Mouse (Mus musculus) splenic B cell, adult 2 months (primary cell): ENCODE data around the gene Ovol3.

ENCODE experiments used
- DNase-seq: peaks from one replicate; pipeline ENCODE4 v3.0.0-alpha.2; 2011; ENCODE audit warnings: low read depth, low spot score
- H3K27me3 ChIP-seq: 2 replicates; pipeline ENCODE4 v1.6.1; 2012; ENCODE audit warnings: mild to moderate bottlenecking, low read length, moderate library complexity, mixed read lengths; ENCODE audit not compliant: control insufficient read depth, poor library complexity, insufficient read depth, severe bottlenecking
- H3K36me3 ChIP-seq: 2 replicates; pipeline ENCODE4 v1.6.1; 2012; ENCODE audit warnings: mild to moderate bottlenecking, low read length, moderate library complexity, mixed read lengths; ENCODE audit not compliant: control insufficient read depth, poor library complexity, insufficient read depth, severe bottlenecking

The Ovol3 gene

DNA sequence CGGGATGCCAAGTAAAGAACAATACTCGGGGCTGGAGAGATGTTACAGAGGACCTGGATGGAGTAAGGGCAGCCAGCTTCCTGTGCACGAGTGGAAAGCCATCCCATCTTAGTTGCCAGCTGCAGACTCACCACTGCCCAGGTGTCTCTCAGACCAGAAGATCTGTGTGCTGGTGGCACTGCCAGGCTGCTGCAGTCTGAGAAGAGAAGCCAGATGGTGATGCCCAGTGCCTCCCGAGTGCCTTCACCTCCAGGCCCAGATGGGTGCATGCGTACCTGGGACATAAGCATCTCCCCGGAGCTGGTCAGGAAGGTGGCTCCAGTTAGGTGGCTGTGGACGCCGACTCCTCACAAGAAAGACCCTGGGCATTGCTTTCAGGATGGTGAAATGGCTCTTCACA, 434 bp downstream of the Ovol3 start:
- Histone ChIP-seq H3K36me3 (no peaks in the 10 kb centered on the region), H3K27me3 (no peaks in the 10 kb centered on the region)
- no peak for DNase-seq

DNA sequence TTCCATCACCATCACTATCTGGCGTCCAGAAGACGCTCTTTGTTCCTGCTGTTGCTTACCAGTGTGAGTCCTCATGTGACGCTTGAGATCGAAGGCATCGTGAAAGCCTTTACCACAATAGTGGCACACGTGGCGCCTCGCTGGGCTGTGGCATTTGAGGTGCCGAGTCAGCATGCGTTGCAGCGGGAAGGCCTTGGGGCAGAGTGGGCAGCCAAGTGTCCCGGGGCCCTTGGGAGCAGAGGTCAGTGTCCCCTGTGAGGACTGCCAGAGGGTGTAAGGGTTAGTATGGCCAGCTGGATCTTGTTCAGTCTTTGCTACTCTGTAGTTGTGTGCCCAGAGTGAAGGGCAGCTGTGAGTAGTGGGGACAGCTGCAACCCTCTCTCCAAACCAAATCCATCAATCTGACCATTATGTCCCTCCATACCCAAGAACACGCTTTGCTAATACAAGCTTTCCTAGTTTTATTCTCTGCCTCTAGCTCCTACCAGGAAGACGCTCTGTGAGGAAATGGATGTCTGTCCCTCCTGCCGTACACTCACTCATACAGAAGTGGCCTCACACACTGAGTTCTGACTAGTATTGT, 1.2 kb downstream of the Ovol3 start:
- no peaks in the 10 kb centered on the region for H3K36me3 ChIP-seq
- no peaks in the 10 kb centered on the region for H3K27me3 ChIP-seq

DNA sequence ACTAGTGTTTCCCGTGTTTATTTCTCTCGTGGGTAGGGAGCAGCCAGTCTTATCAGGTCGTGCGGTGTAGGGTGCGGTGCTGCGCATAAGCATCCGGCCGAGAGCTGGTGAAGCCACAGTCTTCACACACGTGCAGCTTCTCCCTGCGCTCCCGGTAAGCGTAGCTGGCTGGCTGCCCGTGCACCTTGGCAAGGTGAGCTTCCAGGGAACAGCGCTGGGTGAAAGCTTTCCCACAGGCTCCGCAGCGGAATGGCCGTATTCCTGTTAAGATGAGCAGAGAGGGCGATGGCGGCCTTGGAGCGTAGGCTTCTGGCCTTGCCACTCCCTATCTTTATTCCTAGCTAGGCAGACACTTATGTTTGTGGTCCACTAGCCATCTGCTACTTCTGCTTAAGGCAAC, 2.1 kb downstream of the Ovol3 start:
- H3K27me3 ChIP-seq = no peaks in the 10 kb centered on the region
- no peak for DNase-seq
- H3K36me3 ChIP-seq = no peaks in the 10 kb centered on the region

More for the DNA sequence above, 1.2 kb downstream of the Ovol3 start:
- no peak for DNase-seq

GRCm38 (mm10) chr7:30232631-30233148, 2.8 kb downstream of the Ovol3 start:
- DNase-seq = peak; percentile 73
- Histone ChIP-seq H3K36me3 (no peaks in the 10 kb centered on the region), H3K27me3 (no peaks in the 10 kb centered on the region)

- H3K27me3 ChIP-seq = no peaks in the 10 kb centered on the region
- H3K36me3 ChIP-seq = no peaks in the 10 kb centered on the region
- peak; percentile 97 for DNase-seq
These were observed 3.7 kb downstream of the Ovol3 start, which contains the start of the genes Polr2i and Tbcb for GRCm38 (mm10) chr7:30231669-30232454. Gene Polr2i (plus strand): TSS chr7:30231948. Gene Tbcb (minus strand): TSS chr7:30232272.

GRCm38 (mm10) chr7:30231328-30231668, 4.2 kb downstream of the Ovol3 start:
- Histone ChIP-seq H3K36me3 (0 out of 2 replicates have a peak, but pooled peaks cover 2% of the 10 kb centered on the region), H3K27me3 (no peaks in the 10 kb centered on the region)
- DNase-seq = peak; percentile 11

GRCm38 (mm10) chr7:30224206-30224605, 11.3 kb downstream of the Ovol3 start:
- no peak for DNase-seq
- Histone ChIP-seq H3K27me3 (no peaks in the 10 kb centered on the region), H3K36me3 (peaks cover 16% of the 10 kb centered on the region)

DNA sequence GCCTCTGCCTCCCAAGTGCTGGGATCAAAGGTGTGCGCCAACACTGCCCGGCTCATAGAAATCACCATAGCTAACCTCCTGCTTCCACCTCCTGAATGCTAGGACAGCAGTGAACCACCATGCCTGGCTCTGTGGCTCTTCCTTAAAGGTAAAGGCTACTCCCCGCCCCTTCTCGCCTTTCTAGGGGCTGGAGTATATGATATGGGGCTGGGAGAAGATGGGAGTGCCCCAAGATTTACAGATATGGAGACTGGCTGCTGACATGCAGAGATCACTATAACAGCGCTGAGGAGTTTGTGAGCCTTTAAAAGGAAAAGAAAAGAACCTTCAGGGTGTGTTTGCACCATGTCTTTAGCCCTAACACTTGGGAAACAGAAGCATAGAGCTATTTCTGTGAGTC, 13.3 kb downstream of the Ovol3 start:
- DNase-seq = no peak
- peaks cover 16% of the 10 kb centered on the region for H3K36me3 ChIP-seq
- H3K27me3 ChIP-seq = no peaks in the 10 kb centered on the region

DNA sequence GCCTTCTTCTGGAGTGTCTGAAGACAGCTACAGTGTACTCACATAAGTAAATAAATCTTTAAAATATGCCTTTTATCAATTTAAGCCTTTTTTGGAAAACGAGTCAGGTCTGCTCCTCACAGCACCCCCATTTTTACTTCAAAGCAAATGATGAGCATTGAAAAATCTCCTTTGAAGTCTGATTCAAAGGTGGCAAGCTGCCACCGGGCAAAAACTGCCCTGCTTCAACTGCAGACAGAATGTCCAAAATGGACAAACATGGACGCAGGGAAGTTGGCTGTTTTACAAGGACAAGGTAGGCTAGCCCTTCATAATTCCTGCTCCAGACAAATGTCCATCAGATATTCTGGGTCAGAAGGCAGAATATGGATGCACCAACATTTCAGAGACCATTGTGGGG, 14.1 kb downstream of the Ovol3 start:
- H3K27me3 ChIP-seq = no peaks in the 10 kb centered on the region
- no peak for DNase-seq
- peaks cover 16% of the 10 kb centered on the region for H3K36me3 ChIP-seq

GRCm38 (mm10) chr7:30220008-30220356, 15.5 kb downstream of the Ovol3 start:
- DNase-seq = no peak
- Histone ChIP-seq H3K27me3 (no peaks in the 10 kb centered on the region), H3K36me3 (peaks cover 5% of the 10 kb centered on the region)

- Histone ChIP-seq H3K36me3 (peaks cover 5% of the 10 kb centered on the region), H3K27me3 (no peaks in the 10 kb centered on the region)
- DNase-seq = peak; percentile 55
These were observed 16.1 kb downstream of the Ovol3 start for GRCm38 (mm10) chr7:30219293-30220007.

DNA sequence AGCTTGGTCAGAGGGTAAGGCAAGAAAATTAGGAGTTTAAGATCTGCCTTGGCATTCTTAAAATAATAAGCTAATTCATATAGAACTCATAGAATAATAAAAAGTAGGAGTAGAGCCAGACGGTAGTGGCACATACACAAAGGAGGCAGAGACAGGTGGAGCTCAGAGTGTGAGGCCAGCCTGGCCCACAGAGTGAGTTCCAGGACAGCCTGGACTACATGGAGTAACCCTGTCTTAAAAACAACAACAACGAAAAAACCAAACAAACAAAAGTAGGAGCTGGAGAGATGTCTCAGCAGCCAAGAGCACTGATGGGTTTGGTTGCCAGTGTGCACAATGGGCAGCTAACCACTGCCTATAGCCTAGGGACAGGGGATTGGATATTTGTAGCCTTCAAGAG, 18.2 kb downstream of the Ovol3 start:
- H3K36me3 ChIP-seq = no peaks in the 10 kb centered on the region
- no peak for DNase-seq
- H3K27me3 ChIP-seq = no peaks in the 10 kb centered on the region

DNA sequence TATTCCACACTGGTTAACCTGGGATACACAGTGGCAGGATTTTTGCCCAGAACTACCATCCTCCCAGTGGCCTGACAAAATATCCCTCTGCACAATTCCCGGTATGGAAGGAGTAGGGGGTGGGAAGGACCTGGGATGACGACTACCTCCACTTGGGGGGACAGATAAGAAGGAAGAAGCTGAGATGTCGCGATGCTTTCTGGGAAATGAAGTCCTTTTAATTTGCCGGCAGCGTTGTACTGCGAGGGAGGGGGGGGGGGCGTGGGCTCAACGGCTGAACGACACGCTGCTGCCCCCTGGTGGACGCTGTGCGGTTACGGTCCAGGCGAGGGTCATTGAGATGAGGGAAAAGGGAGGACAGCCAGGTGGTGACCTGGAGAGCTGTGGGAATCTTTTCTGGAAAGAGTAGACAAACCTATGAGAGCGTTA, 18.8 kb downstream of the Ovol3 start:
- no peaks in the 10 kb centered on the region for H3K36me3 ChIP-seq
- H3K27me3 ChIP-seq = no peaks in the 10 kb centered on the region
- DNase-seq = peak; percentile 92

DNA sequence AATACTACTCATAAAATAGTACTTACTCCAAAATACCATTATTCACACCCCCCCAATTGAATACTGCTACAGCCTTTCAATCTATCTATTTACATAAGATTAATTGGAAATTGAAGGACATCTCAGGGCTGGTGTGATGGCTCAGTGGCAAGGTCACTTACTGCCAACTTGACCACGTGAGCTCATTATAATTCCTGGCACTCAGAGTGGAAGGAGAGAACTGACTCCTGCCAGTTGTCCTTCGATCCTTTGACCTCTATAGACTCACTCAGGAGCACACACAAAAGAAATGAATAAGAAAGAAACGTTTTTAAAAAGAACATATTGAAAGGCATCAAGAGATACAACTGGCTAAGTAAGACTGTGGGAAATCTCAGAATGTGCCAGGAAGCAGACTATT, 19.6 kb downstream of the Ovol3 start:
- no peak for DNase-seq

DNA sequence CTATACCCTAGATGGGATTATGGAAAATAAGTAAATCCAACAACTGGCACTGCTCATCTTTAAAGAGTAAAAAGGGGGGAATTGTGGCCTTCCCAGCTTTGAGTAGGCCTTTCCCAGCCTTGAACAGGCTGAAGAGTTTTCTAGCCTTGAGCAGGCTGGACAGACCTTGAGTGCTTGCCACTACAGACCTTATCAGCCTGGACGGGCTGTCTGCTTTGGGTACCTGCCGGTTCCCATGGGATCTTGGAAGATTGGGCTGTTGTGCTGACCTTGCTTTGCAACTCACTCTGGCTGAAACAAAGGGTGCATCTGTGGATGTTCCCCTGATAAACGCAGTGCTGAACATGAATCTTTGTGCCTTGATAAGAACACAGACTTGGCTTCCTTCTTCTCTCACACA, 21.6 kb downstream of the Ovol3 start:
- Histone ChIP-seq H3K27me3 (no peaks in the 10 kb centered on the region), H3K36me3 (no peaks in the 10 kb centered on the region)
- no peak for DNase-seq

More for the DNA sequence above, 19.6 kb downstream of the Ovol3 start:
- Histone ChIP-seq H3K36me3 (no peaks in the 10 kb centered on the region), H3K27me3 (no peaks in the 10 kb centered on the region)
